8 mouse cellular contexts compared by ENCODE assay signal in the genomic region with DNA sequence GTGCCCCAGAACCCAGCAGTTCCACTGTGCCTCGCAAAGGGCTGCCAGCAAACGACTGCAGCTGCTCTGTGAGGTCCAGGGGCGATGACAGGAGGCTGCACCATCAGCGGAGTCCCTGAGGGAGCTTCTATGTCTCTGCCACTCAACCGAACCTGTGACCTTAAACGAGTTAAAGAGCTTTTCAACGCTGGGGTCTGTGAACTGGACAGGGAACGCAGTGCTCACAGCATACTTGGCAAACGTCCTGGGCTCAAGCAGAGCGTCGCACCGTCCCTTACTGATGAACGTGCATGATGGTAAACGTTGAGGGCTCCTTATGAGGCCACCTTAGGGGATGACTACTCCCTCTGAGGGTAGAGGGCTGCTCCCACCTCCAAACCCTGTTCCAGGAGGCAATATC. TPM values are rescaled to one million over a fixed set of nuclear protein-coding genes. Genes with fewer than 3 reads are reported as not detected.
DNase-seq lines count a peak whose midpoint lies in the region; ATAC-seq and TF ChIP-seq lines count a peak whose summit lies in the region.

No protein-coding gene starts in this region.

- H3ac ChIP-seq in C2C12 (ENCODE audit: control insufficient read depth, insufficient read length, low read depth): peak overlapping the region; percentile 72

- H3K9ac ChIP-seq in forebrain, embryonic 14.5 days (ENCODE audit: low read length): peak overlapping the region; percentile 78
- peak overlapping the region; percentile 97 for H3K9ac ChIP-seq in liver, embryonic 12.5 days

- H3K79me3 ChIP-seq in C2C12 (ENCODE audit: low read depth): peaks cover 25% of the 10 kb centered on the region

- peaks cover 33% of the 10 kb centered on the region for H3K36me3 ChIP-seq in C2C12 (ENCODE audit: control insufficient read depth, insufficient read depth)
- H3K36me3 ChIP-seq in forebrain, embryonic 14.5 days (ENCODE audit: control insufficient read depth, insufficient read depth, low read length): peaks cover under 1% of the 10 kb centered on the region; the same call in 1 of the 2 replicates
- H3K36me3 ChIP-seq in liver, embryonic 12.5 days: peaks cover 33% of the 10 kb centered on the region

- intact Hi-C loops in gastrocnemius, adult 2 months (cut with DNase I): loop anchor here (2.0 to 10.0 kb wide), 2 partner anchors 18 to 328 kb away; no protein-coding TSS in a partner anchor

- H3K79me2 ChIP-seq in C2C12 (ENCODE audit: control insufficient read depth, insufficient read depth): peaks cover 44% of the 10 kb centered on the region

- H3K4me3 ChIP-seq in gastrocnemius, adult 2 months: peak overlapping the region; percentile 74
- H3K4me3 ChIP-seq in C2C12 (ENCODE audit: insufficient read depth, poor library complexity, severe bottlenecking): peak overlapping the region; percentile 86
- H3K4me3 ChIP-seq in forebrain, embryonic 14.5 days (ENCODE audit: low read depth, low read length): peak overlapping the region; percentile 60
- peak overlapping the region; percentile 90 for H3K4me3 ChIP-seq in liver, embryonic 12.5 days

- WGBS in forebrain, embryonic 14.5 days: 2% methylated on average over 14 of the region's 14 CpGs
- WGBS in liver, embryonic 12.5 days (ENCODE audit: insufficient replicate concordance): 4% methylated on average over 14 of the region's 14 CpGs

- H3K4me1 ChIP-seq in forebrain, embryonic 14.5 days (ENCODE audit: control insufficient read depth, insufficient read depth, low read length): peaks cover 24% of the 10 kb centered on the region
- H3K4me1 ChIP-seq in liver, embryonic 12.5 days: peaks cover 55% of the 10 kb centered on the region

- H3K27me3 ChIP-seq in C2C12 (ENCODE audit: control insufficient read depth, insufficient read depth, insufficient read length): no peaks in the 10 kb centered on the region
- no peaks in the 10 kb centered on the region for H3K27me3 ChIP-seq in forebrain, embryonic 14.5 days (replicated peaks; ENCODE audit: control insufficient read depth, insufficient read depth, low read length)
- peaks cover 9% of the 10 kb centered on the region for H3K27me3 ChIP-seq in liver, embryonic 12.5 days (replicated peaks)

- H3K9me3 ChIP-seq in forebrain, embryonic 14.5 days (replicated peaks; ENCODE audit: control insufficient read depth, low read length): no peaks in the 10 kb centered on the region
- H3K9me3 ChIP-seq in liver, embryonic 12.5 days (replicated peaks): no peaks in the 10 kb centered on the region

- H3K27ac ChIP-seq in gastrocnemius, adult 2 months: peak overlapping the region; percentile 82
- no peak overlapping the region for H3K27ac ChIP-seq in forebrain, embryonic 14.5 days (ENCODE audit: low read depth, low read length)
- peak overlapping the region; percentile 94 for H3K27ac ChIP-seq in liver, embryonic 12.5 days

- no peak for TF ChIP-seq CTCF in gastrocnemius, adult 2 months (IDR thresholded peaks at IDR 0.05)
- no peak for TF ChIP-seq CTCF in C2C12 (IDR thresholded peaks at IDR 0.05; ENCODE audit: control insufficient read depth, insufficient read depth, insufficient read length)

- peak; percentile 40 for DNase-seq in gastrocnemius, adult 2 months
- no peak for DNase-seq in gastrocnemius, postnatal 25 days
- DNase-seq in forebrain, embryonic 14.5 days (ENCODE audit: low spot score): no peak
- DNase-seq in adrenal gland, adult 18-20 months (ENCODE audit: low spot score in 2 of 2): no peak
- no peak for DNase-seq in frontal cortex, postnatal 36 days (ENCODE audit: low spot score in 2 of 2)

- peak overlapping the region; percentile 82 for H3K4me2 ChIP-seq in forebrain, embryonic 14.5 days (ENCODE audit: low read length)
- peak overlapping the region; percentile 91 for H3K4me2 ChIP-seq in liver, embryonic 12.5 days

- ATAC-seq in forebrain, embryonic 14.5 days: 0 out of 2 replicates have a peak, but pooled peaks have one; percentile 0
- peak; percentile 11 for ATAC-seq in liver, embryonic 12.5 days
- no peak; the same call in 1 of the 2 replicates for ATAC-seq in megakaryocyte-erythroid progenitor cell, adult 5-6 weeks (replicated peaks; ENCODE audit: low FRiP score, low TSS enrichment, poor library complexity, severe bottlenecking)

TF ChIP-seq in C2C12, 6 proteins besides CTCF, POLR2A, EP300 and RAD21:
- TF ChIP-seq MAX (IDR thresholded peaks at IDR 0.05) (no peak), MYOD1 (IDR thresholded peaks at IDR 0.05; ENCODE audit: control insufficient read depth, insufficient read length, low read depth) (peak; percentile 80), CEBPB (IDR thresholded peaks at IDR 0.05; ENCODE audit: low read depth) (no peak), MYOG (IDR thresholded peaks at IDR 0.05; ENCODE audit: control insufficient read depth, extremely low read depth, insufficient read length) (no peak), USF1 (IDR thresholded peaks at IDR 0.05; ENCODE audit: low read depth) (no peak)

RNA-seq across cellular contexts. Expression of a gene that starts 0.4 kb away (rescaled TPM):
- total RNA-seq in gastrocnemius, adult 2 months (2021): 1 to 10 TPM; 1.5 TPM
- total RNA-seq in gastrocnemius, postnatal 25 days (2021): 1 to 10 TPM; 1.5 to 4.8 TPM
- polyA plus RNA-seq in C2C12 (2012; fragmentation: generic; extraction: Trizol): 73.8 TPM
- polyA plus RNA-seq in forebrain, embryonic 14.5 days (2014; fragmentation: Nextera tagmentation; extraction: Ambion mirVana): 30.0 and 32.0 TPM in 2 replicates
- 172 and 182 TPM in 2 replicates for polyA plus RNA-seq in liver, embryonic 12.5 days (2016; fragmentation: Nextera tagmentation; extraction: Ambion mirVana)
- total RNA-seq in adrenal gland, adult 18-20 months (2021): 1 to 10 TPM; 4.2 to 5.2 TPM
- 8.7 and 21.6 TPM in 2 replicates for total RNA-seq in megakaryocyte-erythroid progenitor cell, adult 5-6 weeks (2014; fragmentation: Nextera tagmentation)
- total RNA-seq in megakaryocyte-erythroid progenitor cell, adult 5-6 weeks (2017): 5.4 and 19.0 TPM in 2 replicates

RNA-seq across cellular contexts. Expression of a gene that starts 0.7 kb away (rescaled TPM):
- total RNA-seq in gastrocnemius, adult 2 months (2021): 1 to 10 TPM; 1.3 to 1.6 TPM
- 1 to 10 TPM; 1.9 to 2.1 TPM for total RNA-seq in gastrocnemius, postnatal 25 days (2021)
- polyA plus RNA-seq in C2C12 (2012; fragmentation: generic; extraction: Trizol): 7.6 TPM
- polyA plus RNA-seq in forebrain, embryonic 14.5 days (2014; fragmentation: Nextera tagmentation; extraction: Ambion mirVana): 10.1 and 11.8 TPM in 2 replicates
- polyA plus RNA-seq in liver, embryonic 12.5 days (2016; fragmentation: Nextera tagmentation; extraction: Ambion mirVana): 1.0 and 1.1 TPM in 2 replicates
- 1 to 10 TPM; 4.5 to 5.6 TPM for total RNA-seq in adrenal gland, adult 18-20 months (2021)
- total RNA-seq in megakaryocyte-erythroid progenitor cell, adult 5-6 weeks (2014; fragmentation: Nextera tagmentation): 3.7 and 4.1 TPM in 2 replicates
- 1.3 and 2.5 TPM in 2 replicates for total RNA-seq in megakaryocyte-erythroid progenitor cell, adult 5-6 weeks (2017)

RNA-seq across cellular contexts. Expression of a gene that starts 6.5 kb away (rescaled TPM):
- total RNA-seq in gastrocnemius, adult 2 months (2021): 10 to 100 TPM; 67.7 to 70.1 TPM
- 10 to 100 TPM; 58.9 to 61.8 TPM for total RNA-seq in gastrocnemius, postnatal 25 days (2021)
- 168 TPM for polyA plus RNA-seq in C2C12 (2012; fragmentation: generic; extraction: Trizol)
- polyA plus RNA-seq in forebrain, embryonic 14.5 days (2014; fragmentation: Nextera tagmentation; extraction: Ambion mirVana): 9.3 and 9.7 TPM in 2 replicates
- polyA plus RNA-seq in liver, embryonic 12.5 days (2016; fragmentation: Nextera tagmentation; extraction: Ambion mirVana): 5.9 and 6.5 TPM in 2 replicates
- total RNA-seq in adrenal gland, adult 18-20 months (2021): 10 to 100 TPM; 51.3 to 63.4 TPM
- total RNA-seq in megakaryocyte-erythroid progenitor cell, adult 5-6 weeks (2014; fragmentation: Nextera tagmentation): 8.0 and 8.8 TPM in 2 replicates
- total RNA-seq in megakaryocyte-erythroid progenitor cell, adult 5-6 weeks (2017): 6.8 and 10.8 TPM in 2 replicates

RNA-seq across cellular contexts. Expression of a gene that starts 20.5 kb away (rescaled TPM):
- 10 to 100 TPM; 15.6 to 21.0 TPM for total RNA-seq in gastrocnemius, adult 2 months (2021)
- 10 to 100 TPM; 18.2 to 20.1 TPM for total RNA-seq in gastrocnemius, postnatal 25 days (2021)
- polyA plus RNA-seq in C2C12 (2012; fragmentation: generic; extraction: Trizol): 24.1 TPM
- 29.9 and 30.3 TPM in 2 replicates for polyA plus RNA-seq in forebrain, embryonic 14.5 days (2014; fragmentation: Nextera tagmentation; extraction: Ambion mirVana)
- polyA plus RNA-seq in liver, embryonic 12.5 days (2016; fragmentation: Nextera tagmentation; extraction: Ambion mirVana): 16.4 and 17.0 TPM in 2 replicates
- total RNA-seq in adrenal gland, adult 18-20 months (2021): 10 to 100 TPM; 14.9 to 16.3 TPM
- total RNA-seq in megakaryocyte-erythroid progenitor cell, adult 5-6 weeks (2014; fragmentation: Nextera tagmentation): 5.9 and 14.7 TPM in 2 replicates
- 1.9 and 3.3 TPM in 2 replicates for total RNA-seq in megakaryocyte-erythroid progenitor cell, adult 5-6 weeks (2017)

RNA-seq across cellular contexts. Expression of a gene that starts 26.5 kb away (rescaled TPM):
- 1 to 10 TPM; 3.6 to 4.5 TPM for total RNA-seq in gastrocnemius, adult 2 months (2021)
- 1 to 10 TPM; 3.3 to 6.6 TPM for total RNA-seq in gastrocnemius, postnatal 25 days (2021)
- 98.0 TPM for polyA plus RNA-seq in C2C12 (2012; fragmentation: generic; extraction: Trizol)
- polyA plus RNA-seq in forebrain, embryonic 14.5 days (2014; fragmentation: Nextera tagmentation; extraction: Ambion mirVana): 110 and 112 TPM in 2 replicates
- 131 and 141 TPM in 2 replicates for polyA plus RNA-seq in liver, embryonic 12.5 days (2016; fragmentation: Nextera tagmentation; extraction: Ambion mirVana)
- 100 to 1,000 TPM; 103 to 273 TPM for total RNA-seq in adrenal gland, adult 18-20 months (2021)
- total RNA-seq in megakaryocyte-erythroid progenitor cell, adult 5-6 weeks (2014; fragmentation: Nextera tagmentation): 92.8 and 94.2 TPM in 2 replicates
- 29.0 and 55.6 TPM in 2 replicates for total RNA-seq in megakaryocyte-erythroid progenitor cell, adult 5-6 weeks (2017)

Comparison
In these comparisons a context has a peak if more than half of its experiments do, and no peak if none do; other contexts are left out.
1. RNA of a gene that starts 6.5 kb away (total RNA-seq): 67.7 to 70.1 TPM in gastrocnemius, adult 2 months, 51.3 to 63.4 TPM in adrenal gland, adult 18-20 months and 58.9 to 61.8 TPM in gastrocnemius, postnatal 25 days; 6.8 to 10.8 TPM in megakaryocyte-erythroid progenitor cell, adult 5-6 weeks; every median in the first group is over 4 times any median in the second.
2. Peak in every context shown above with its lines, with median percentiles within 50 percentile points of each other: H3K4me3 ChIP-seq.